Mouse (Mus musculus): ENCODE results near the gene Nppa. TPM values are rescaled to one million over a fixed set of nuclear protein-coding genes. Genes with fewer than 3 reads are reported as not detected.
"Not testable (repeated sequence)": the region's sequence is repeated elsewhere in the genome, so short reads cannot be mapped to it uniquely, and the experiment has no call there.

Nppa gene
- total RNA-seq, 2 experiments from 2014 or later, result not detected

DNA sequence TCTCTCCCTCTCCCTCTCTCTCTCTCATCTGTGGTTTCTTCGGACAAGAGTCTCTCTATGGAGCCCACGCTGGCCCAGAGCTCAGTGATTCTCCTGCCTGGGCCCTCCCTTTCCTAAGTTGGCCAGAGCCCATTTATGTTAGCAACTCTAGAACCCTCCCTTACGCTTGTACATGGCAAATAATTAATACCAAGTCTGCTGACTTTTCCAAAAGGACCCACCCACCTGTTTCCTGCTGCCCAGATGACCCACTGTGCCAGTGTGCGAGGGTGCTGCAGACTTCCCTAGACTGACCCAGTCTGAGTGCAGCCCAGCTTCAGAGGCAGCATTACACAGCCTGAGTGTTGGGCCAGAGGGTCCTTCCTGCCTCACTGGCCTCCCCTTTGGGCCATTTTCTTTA, 11.7 kb downstream of the Nppa start:
- no peak for DNase-seq

DNA sequence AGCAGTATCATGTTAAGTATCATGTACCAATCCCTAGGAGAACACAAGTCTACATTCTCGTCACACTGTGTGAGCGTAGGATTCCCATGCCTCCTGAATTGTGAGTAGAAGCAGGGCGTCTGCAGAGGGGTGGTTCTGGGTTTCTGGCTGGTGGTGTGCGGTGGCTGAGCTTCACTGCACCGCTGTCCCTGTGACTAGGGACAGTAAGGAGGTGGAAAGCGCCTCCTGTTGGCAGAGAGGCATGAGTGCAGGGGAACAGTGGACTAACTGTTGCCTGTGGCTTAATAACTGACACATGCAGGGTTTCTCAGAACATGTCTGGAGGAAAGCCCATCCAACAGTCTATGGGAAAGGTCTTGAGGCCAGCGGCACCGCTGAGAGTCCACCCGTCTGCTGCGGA, 14.9 kb downstream of the Nppa start:
- DNase-seq, result no peak

DNA sequence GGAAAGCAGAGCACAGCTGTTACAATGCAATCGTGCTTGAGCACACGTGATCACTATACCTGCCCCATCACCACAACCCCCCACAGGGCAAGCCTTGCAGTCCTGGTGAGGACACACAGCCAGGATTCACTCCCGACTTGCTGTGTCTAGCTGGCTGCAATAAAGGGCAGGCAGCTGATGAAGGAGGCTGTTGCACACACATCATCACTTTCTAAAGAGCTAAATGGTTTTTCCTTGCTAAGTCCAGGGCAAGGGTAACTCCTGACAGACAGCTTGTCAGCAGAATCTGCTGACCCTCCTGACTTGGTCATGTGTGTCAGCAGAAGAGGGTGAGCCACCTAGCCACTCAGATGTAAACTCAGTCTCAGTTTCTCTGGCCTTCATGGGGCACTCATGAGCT, 16.5 kb downstream of the Nppa start:
- no peak for DNase-seq

DNA sequence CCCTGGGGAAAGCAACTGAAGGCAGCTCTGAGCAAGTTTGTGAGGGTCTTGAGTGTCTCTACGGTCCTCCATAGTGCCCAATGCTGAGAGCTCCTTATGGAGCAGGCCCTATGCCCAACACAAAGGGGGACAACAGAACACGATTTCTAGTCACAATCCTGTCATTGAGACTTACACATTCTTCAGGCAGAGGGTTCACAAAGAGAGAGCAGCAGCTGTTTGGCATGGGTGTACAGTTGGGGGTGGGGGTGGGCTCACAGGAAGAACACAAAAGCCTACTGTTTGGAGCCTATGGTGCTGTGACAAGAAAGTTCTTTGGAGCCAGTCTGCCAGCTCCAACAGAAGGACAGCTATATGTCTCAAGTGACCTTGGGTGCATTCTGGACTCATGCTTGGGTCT, 17.9 kb downstream of the Nppa start:
- DNase-seq, result no peak

DNA sequence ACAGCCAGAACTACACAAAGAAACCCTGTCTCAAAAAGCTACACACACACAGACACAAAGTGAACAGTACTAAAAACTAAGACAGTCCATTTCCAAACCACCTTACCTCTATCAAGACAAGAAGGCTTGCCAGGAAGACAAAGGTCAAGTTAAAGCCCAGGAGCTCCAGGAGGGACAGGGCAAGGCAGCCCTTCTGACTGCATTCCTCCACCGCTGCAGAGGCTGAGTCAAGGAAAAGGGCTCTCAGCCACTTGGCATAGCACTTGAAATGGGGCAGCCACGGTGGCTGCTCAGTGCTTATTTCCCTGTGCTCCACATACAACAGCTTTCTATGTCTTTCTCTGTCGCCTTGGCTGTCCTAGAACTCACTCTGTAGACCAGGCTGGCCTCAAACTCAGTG, 23.5 kb downstream of the Nppa start:
- no peak for DNase-seq

DNA sequence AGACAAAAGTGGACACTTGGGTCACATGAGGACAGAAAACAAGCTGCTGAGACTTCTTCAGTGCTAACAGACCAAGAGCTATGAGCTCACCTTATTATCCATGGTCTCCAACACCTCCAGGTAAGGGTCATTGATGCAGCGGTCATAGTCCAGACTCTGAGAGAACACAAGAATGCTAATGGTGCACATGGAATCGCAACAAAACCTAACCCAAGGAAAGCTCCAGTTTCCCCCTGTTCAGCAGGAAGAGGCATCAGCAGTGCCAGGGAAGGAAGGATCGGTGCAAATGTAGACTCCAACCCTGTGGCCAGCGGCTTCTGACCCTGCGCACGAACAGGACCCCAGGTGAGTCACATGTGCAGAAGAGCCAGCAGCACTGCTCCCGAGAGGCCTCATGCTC, 28.8 kb downstream of the Nppa start:
- DNase-seq, result no peak

DNA sequence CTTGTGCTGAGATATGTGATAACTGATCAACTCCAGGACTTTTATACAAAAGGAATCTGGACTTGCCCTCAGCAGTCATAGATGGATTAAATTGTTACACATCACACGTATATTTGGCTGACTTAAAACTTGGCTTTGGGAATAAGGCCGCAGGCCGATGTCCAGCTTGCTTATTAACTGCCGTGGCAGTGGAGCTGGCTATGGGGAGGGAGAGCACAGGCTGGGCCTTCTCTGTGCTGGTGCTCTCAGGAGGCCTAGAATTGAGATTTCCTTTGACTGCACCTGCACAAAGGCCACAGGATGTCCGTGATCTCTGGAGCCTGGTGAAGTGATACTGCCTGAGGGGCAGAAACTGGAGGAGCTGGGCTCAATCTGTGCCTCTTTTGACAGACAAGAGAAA, 30.0 kb downstream of the Nppa start:
- no peak for DNase-seq

DNA sequence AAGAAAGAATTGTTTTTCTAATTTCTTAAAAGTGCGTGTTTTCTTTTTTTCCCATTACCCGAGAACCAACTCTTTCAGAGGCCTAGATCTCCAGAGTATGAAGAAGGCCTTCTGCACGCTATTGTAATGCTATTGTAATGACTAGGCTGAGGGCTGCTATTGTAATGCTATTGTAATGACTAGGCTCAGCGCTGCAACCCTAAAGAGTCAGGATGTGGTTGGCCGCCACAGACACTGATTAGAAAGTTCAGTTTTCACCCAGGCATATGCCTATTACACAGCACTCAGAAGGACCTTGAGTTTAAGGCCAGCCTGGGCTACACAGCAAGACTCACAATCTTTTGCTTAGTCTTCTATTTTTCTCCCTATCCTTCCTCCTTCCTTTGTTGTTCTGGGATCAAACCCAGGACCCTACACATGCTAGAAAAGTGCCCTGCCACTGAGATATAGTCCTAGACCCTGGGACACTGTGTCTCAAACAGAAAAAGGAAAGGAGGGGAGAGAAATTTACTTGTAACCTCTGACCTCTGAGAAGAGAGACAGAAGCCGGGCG, 33.4 kb downstream of the Nppa start:
- DNase-seq, result no peak

DNA sequence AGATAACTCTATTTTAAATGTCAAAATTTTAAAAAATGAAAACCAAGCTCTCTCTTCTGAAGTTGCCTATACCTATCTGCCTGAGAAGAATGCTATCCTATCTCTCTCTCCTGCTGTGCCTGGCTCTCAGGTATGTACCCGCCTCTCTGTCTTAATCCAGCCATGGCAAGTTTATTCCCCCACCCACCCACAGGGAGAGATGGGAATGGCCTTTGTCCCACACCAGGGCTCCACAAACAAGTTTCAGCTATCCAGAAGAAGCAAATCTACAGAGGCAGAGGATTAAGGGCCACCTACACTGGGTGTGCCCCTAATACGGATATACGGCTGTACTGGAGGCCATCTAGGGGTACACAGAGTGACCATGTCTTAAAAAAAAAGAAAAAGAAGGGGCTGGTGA, 34.9 kb downstream of the Nppa start:
- DNase-seq, result no peak

DNA sequence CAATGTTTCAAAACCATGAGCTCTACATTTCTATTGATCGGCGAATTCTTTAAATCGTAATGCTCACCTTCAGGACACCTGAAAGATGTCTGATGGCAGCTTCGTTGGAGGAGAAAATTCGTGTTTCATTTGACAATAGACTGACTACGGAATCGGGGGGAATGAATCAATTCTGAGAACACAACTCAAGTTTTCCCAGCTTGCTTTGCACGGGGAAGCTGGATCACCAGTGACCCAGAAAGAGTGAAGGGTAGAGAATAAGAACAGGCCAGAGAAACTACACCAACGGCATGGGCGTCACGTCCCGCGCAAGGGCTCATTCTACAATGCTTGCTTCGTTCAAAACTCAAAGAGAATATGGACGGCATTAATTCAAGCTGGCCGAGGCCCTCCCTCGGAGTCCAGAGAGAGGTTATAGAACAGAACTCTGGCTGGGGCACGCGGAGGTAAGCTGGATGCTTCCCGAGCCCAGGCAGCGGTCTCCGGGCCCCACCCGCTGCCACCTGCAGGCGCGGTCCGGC, 37.6 kb downstream of the Nppa start:
- no peak for DNase-seq

DNA sequence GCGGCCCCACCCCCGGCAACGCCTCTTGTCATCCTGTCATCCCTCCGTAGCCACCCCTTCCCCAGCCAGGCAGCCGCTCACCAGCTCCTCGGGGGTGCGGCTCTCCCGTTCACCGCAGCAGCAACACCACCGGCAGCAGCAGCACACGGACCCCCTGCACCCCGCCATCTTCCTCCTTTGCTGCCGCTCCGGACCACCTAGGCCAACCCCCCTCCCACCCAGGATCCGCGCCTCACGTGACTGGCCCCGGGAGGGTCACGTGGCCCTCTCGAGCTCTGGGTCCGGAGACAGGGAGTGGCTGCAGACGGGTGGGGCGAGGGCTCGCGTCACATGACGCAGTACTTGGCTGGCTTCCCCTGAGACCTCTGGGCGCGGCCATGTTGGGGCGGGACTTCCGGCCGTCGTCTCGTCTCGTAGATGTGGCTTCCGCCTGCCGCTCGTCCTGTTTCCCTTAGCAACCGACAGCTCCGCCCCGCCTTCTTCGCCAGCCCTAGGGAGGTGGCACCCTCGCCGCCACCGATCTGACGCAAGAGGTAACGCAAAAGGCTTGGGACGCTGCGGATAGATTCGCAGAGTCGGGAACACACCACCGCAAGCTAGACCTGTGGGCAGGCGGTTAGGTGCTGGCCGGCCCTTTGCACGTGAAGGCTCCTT, 38.2 kb downstream of the Nppa start, which contains the start of the genes Clcn6 and Mthfr:
Clcn6 (minus strand) TSS at position 222 of the 654 bp plus-strand sequence.
Mthfr (plus strand) TSS at position 478 of the 654 bp plus-strand sequence.
- peak; percentile 100 for DNase-seq

DNA sequence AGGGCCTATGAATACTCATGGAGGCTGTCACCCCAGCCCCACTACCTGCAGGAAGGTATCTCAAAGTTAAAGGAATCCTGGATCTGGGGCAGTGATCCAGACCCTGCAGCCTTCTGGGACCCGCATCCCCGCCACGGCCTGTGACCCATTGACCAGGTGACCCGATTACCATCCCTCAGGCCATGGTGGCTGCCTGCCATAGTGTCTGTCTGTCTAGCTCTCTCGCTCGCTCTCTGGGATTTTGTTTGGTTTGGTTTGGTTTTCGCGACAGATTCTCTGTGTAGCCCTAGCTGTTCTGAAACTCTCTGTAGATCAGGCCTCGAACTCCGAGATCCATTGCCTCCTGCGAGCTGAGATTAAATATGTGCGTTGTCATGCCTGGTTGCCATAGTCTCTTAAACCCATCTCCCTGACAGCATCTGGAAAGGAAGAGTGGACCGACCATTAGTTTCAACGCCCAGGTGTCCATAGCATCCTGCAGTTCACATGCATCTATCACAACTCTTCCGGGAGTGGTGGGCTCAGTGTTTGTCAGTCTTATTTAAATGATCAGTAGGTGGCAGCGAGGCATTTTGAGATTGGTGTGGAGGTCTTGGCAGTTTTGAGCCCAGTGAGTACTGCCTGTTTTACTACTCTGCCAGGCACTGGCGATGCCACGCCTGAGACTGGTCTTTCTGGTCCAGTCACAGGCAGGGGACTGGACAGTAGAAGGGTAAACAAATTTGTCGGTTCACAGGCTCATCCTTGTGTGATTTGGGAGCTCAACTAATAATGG, 38.9 kb downstream of the Nppa start:
- DNase-seq, result no peak

DNA sequence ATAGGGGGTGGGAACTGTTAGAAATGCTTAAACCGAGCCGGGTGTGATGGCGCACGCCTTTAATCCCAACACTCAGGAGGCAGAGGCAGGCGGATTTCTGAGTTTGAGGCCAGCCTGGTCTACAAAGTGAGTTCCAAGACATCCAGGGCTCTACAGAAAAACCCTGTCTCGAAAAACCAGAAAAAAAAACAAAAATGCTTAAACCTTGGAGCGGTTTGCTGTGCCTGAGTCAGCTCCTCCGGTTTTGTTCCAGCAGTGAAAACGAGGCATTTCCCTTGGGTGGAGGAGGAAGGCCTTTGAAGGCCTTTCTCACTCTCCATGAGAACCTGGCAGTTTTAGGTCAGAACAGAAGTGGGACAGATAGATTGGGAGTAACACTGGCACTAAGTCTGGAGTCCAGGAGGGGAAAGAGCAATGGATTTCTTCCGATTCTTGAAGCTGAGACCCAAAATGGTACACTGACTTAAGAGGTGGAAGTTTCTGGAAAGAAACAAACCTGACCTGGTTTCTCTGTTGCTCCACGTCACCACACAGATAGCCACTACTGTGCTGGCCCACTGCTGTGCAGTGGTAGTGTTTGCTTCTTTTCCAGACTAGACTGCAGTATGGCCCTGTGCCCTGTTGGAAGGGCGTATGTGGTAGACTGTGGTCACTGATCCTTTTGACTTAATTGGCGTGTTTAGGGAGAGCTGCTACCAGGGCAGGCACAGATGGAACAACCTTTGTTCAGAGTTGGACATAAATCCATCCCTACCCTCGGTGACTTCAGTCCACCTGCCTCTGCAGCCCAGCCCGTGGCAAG, 39.7 kb downstream of the Nppa start:
- DNase-seq, result no peak

DNA sequence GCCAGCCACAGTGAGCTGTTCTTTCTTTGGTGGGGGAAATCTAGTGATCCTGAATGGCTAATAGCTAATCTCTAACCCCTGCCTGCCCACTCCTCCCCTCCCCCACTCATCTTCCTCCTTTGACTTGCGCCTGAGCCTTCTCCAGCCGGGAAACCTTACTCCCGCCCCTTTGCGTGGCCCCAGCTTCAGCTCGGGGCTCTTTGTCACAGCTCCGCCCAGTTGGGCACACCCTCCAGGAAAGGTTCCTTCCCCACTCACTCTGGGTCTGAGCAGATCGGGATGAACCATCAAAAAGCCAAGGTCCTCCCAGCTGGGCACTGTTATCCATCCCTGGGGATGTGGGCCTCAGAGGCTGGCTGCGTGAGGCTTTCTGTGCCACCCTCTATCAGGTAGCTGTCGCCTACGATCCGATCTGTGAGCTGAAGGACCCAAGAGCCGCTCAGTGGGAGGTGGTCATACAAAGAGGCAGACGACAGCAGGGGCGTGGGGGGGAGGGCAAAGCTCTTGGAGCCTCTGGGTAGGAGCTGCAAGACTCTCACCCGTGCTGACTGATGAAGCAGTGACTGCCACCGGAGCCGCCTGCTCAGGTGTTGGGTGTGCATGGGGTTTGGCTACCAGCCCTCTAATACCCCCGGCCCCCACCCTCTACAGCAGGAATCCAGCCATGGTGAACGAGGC, 40.5 kb downstream of the Nppa start:
- peak in 1 of 2 experiments; percentile 49 for DNase-seq

DNA sequence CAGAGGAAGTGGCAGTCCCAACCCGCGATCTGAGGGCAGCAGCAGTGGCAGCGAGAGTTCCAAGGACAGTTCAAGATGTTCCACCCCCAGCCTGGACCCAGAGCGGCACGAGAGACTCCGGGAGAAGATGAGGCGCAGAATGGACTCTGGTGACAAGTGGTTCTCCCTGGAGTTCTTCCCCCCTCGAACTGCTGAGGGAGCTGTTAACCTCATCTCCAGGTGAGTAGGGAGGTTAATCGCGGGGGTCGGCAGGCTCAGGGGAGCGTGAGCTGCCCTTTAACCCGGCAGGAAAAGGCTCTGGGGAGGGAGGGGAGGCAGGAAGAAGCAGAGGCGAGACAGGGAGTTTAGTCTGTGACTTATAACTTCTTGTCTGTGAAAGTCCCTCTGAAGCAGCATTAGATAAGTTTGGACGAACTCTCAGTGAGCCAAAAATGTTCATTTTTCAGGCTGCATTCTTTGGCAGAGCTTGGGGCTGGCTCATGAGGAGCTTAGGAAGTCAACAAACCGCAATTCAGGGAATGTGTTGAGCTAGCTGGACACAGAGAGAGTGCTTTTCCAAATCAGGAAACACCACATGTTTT, 41.2 kb downstream of the Nppa start:
- DNase-seq, result no peak

DNA sequence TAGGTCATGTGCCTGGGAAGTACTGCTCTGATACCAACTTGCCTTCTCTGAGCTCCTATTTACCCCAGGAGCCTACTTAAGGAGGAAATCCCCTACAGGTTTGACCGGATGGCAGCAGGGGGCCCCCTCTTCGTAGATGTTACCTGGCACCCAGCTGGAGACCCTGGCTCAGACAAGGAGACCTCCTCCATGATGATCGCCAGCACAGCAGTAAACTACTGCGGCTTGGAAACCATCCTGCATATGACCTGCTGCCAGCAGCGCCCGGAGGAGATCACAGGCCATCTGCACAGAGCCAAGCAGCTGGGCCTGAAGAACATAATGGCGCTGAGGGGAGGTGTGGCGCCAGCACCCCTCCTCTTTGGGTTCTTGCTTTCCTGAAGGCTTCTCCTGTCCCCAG, 42.8 kb downstream of the Nppa start:
- DNase-seq, result not testable (repeated sequence)

DNA sequence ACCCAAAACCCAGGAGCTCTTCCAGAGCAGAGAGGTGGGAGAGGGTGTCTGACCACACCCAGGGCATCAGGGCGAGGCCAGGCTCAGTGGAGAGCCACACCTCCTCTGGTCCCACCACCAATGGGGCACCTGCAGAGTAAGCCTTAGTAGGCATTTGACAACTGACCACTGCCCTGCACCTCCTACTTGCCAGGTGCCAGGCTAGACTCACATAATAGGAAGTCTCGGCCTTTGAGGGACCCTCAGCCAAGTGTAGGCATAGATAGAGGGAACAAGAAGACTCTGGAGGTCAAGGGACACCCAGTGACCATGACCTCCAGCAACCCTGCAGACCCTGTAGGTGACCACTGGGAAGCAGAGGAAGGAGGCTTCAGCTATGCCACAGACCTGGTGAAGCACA, 43.6 kb downstream of the Nppa start:
- no peak for DNase-seq

DNA sequence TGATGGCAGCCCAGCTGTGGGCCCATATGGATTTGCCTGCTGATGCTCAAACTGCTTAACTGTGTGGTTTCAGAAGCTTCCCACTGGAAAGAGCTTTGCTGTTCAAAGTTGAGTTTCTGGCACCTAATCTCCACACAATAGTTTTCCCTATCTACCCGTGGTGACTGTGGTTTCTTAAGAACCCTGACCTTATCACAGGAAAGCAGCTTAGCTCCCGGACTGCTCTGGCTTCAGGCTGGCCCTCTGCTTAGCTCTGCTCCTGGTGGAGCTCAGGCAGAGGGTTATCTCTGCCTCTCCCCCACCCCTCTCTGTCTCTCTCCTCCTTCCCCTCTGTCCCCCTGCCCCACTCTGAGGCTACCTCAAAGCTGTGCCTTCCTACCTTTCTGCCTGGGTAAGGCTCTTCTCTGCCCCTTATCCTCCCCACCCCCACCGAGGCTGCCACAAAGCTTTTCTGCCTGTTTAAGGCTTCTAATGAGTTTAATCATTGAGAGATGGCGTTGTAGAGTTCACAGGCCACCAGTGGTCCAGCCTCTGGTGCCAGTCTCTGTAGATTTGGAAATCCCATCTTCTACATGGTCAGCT, 46.0 kb downstream of the Nppa start:
- no peak for DNase-seq

DNA sequence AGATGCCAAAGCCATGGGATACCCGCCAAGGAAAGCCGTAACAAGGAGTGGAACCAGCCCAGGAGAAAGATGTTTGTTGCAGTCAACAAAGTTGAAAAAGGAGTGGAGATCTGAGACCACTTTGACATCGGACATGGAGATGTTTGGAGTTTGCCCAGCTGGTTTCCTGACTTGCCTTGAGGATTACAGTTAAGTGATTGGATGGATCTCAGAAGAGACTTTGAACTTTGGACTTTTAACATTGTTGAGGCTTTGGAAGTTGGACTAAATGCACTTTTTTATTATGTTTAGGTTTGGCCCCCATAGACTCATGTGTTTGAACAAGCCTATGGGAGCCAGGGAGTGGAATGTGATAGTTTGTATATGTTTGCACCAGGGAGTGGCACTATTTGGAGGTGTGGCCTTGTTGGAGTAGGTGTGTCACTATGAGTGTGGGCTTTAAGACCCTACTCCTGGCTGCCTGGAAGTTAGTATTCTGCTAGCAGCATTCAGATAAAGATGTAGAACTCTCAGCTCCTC, 49.9 kb downstream of the Nppa start:
- not testable (repeated sequence) for DNase-seq

DNA sequence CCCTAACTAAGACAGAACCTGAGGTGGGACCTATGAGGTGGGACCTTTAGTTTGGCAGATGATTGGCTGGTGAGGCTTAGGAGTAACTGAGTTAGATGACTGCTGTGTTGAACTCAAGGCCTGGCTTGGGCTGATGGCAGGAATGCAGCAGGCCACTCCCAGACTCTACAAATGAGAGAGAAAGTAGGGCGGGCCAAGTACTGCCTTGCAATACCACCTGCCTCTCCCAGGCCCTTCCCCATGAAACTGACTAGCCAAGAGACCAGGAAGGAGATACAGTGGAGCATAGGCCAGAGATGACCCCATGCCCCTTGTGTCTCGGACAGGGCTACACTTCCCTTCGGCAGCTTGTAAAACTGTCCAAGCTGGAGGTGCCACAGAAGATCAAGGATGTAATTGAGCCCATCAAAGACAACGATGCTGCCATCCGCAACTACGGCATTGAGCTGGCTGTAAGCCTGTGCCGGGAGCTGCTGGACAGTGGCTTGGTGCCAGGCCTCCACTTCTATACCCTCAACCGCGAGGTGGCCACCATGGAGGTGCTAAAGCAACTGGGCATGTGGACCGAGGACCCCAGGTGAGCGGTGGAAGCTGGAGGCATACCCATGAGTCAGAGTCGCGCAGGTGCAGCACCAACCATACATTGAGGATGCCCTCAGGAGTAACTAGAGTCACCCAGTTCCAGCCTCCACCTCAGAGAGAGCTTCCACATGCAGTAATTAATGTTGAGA, 50.7 kb downstream of the Nppa start:
- DNase-seq, result no peak

Data from layer of hippocampus, postnatal 36 days (tissue).